Mouse (Mus musculus) lung, embryonic 14.5 days (tissue): ENCODE measurements around the gene Prkag1. TPM values are rescaled to one million over a fixed set of nuclear protein-coding genes. Genes with fewer than 3 reads are reported as not detected.

Experiments used
- ATAC-seq: fragments of 200-750 bp; cut with Nextera tagmentation; 2 replicates; pipeline ENCODE4 v1.8.0; 2017; ENCODE audit warnings: mild to moderate bottlenecking, moderate TSS enrichment, moderate library complexity; ENCODE audit not compliant: insufficient read depth
- DNase-seq: peaks from one replicate; pipeline ENCODE4 v3.0.0-alpha.2; 2015
- H3K27ac ChIP-seq: fragments of 300-500 bp; sonication (generic); 2 replicates; pipeline ENCODE4 v1.5.1; 2014; ENCODE audit warnings: low read depth, mild to moderate bottlenecking, moderate library complexity
- H3K27me3 ChIP-seq: fragments of 300-500 bp; sonication (generic); 2 replicates; pipeline ENCODE4 v1.6.1; 2014; ENCODE audit warnings: low read length, control low read depth; ENCODE audit not compliant: insufficient read depth
- H3K36me3 ChIP-seq: fragments of 300-500 bp; sonication (generic); 2 replicates; pipeline ENCODE4 v1.6.1; 2014; ENCODE audit warnings: control low read depth; ENCODE audit not compliant: insufficient read depth
- H3K4me1 ChIP-seq: fragments of 300-500 bp; sonication (generic); 2 replicates; pipeline ENCODE4 v1.6.1; 2014; ENCODE audit warnings: antibody characterized with exemption, control low read depth; ENCODE audit not compliant: insufficient read depth
- H3K4me2 ChIP-seq: fragments of 300-500 bp; sonication (generic); 2 replicates; pipeline ENCODE4 v1.6.1; 2014; ENCODE audit warnings: mild to moderate bottlenecking
- H3K4me3 ChIP-seq: fragments of 300-500 bp; sonication (generic); 2 replicates; pipeline ENCODE4 v1.5.1; 2014; ENCODE audit warnings: low read depth, low read length
- H3K9ac ChIP-seq: fragments of 300-500 bp; sonication (generic); 2 replicates; pipeline ENCODE4 v1.6.1; 2014
- H3K9me3 ChIP-seq: fragments of 300-500 bp; sonication (generic); 2 replicates; pipeline ENCODE4 v1.6.1; 2016; ENCODE audit warnings: low read depth, low read length, control low read depth
- CTCF ChIP-seq: IDR thresholded peaks from 2 replicates; pipeline ENCODE4 v1.5.1; 2016; ENCODE audit warnings: antibody characterized with exemption, low read depth
- WGBS: fragments of 180-500 bp; shearing (Covaris S2); extraction: QIAGEN DNeasy Blood & Tissue Kit; methylation state at CpG from one replicate; pipeline ENCODE4 v1.1.7; 2014; 5-methylcytosine and 5-hydroxymethylcytosine counted together
- polyA plus RNA-seq: library from polyadenylated mRNA; unstranded; fragments of >200 nt; fragmentation: Nextera tagmentation; extraction: Ambion mirVana; gene quantifications from 2 replicates; pipeline ENCODE4 v1.2.1, GENCODE M21; 2014

The Prkag1 gene
- polyA plus RNA-seq, 1 experiment from 2014 or later = 93.4 TPM

DNA sequence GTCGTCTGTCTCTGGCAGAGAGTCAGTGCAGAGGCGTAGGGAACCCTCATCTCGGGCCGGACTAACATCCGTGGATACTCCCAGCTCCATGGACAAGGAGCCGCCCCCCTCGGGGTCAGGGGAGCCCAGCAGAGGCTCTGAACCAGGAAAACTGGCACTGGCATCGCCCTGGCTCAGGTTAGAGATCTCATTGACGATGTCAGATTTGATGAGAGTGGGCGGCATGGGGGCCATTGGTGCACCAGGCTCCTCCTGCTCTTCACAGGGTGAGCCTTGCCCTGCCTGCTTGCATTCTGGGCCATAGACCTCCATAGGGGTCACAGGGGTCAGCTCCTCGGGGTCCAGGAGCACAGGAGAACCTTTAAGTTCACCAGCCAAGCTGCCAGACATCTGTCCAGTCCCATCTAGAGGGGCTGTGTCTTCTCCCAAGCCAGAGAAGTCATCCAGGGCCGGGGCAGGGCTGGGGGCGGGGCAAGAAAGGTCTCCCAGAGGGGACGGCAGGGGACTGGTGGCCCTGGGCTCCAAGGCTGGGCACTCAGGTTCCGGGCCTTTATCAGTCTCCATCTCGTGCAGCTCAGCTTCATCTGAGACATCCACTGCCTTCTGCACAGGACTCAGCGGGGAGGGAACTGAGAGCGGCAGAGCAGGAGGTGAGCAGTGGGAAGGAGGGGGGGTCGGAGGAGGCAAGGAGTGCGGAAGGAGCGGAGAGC lies 30.5 kb upstream of the Prkag1 start:
- no peak for ATAC-seq
- peaks cover 98% of the 10 kb centered on the region for H3K36me3 ChIP-seq
- 84% methylated on average over 21 of the region's 21 CpGs for whole genome bisulfite sequencing

DNA sequence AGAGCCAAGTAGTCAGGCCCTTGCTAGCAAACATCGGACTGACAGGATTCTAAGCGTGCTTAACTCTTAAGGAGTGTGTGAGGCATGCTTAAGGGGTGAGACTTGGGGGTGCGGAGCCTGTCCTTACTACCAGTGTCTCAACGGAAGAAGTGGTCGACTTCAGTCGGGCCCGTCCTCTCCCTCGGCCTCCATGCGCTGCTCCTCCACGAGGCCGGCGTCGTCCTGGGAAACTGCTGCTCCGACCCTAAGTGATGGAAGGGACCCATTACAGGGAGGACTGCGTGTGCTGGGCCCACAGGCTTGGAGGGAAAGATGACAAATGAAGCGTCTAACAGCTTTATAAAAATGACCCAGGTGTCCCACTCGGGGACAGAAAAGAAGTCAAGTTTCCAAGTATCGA lies 29.6 kb upstream of the Prkag1 start:
- Histone ChIP-seq H3K9me3 (no peaks in the 10 kb centered on the region), H3K27me3 (no peaks in the 10 kb centered on the region), H3K9ac (no peak overlapping the region), H3K4me3 (no peak overlapping the region), H3K27ac (no peak overlapping the region), H3K4me1 (no peaks in the 10 kb centered on the region), H3K4me2 (no peak overlapping the region), H3K36me3 (peaks cover 100% of the 10 kb centered on the region)
- no peak for TF ChIP-seq CTCF
- DNase-seq = no peak
- ATAC-seq = no peak
- 88% methylated on average over 18 of the region's 18 CpGs for WGBS

More for the DNA sequence above, 30.5 kb upstream of the Prkag1 start:
- Histone ChIP-seq H3K9ac (no peak overlapping the region), H3K4me2 (no peak overlapping the region), H3K9me3 (no peaks in the 10 kb centered on the region), H3K4me3 (no peak overlapping the region), H3K4me1 (no peaks in the 10 kb centered on the region), H3K27me3 (no peaks in the 10 kb centered on the region), H3K27ac (no peak overlapping the region)
- DNase-seq = no peak
- no peak for TF ChIP-seq CTCF

GRCm38 (mm10) chr15:98859319-98860043 lies 28.2 kb upstream of the Prkag1 start:
- H3K9me3 ChIP-seq = no peaks in the 10 kb centered on the region
- no peaks in the 10 kb centered on the region for H3K4me1 ChIP-seq
- H3K4me2 ChIP-seq = no peak overlapping the region
- H3K4me3 ChIP-seq = no peak overlapping the region
- H3K9ac ChIP-seq = no peak overlapping the region
- no peak for TF ChIP-seq CTCF
- 74% methylated on average over 9 of the region's 9 CpGs for WGBS
- no peak for DNase-seq
- no peak for ATAC-seq
- peaks cover 100% of the 10 kb centered on the region for H3K36me3 ChIP-seq
- no peak overlapping the region for H3K27ac ChIP-seq
- H3K27me3 ChIP-seq = no peaks in the 10 kb centered on the region

DNA sequence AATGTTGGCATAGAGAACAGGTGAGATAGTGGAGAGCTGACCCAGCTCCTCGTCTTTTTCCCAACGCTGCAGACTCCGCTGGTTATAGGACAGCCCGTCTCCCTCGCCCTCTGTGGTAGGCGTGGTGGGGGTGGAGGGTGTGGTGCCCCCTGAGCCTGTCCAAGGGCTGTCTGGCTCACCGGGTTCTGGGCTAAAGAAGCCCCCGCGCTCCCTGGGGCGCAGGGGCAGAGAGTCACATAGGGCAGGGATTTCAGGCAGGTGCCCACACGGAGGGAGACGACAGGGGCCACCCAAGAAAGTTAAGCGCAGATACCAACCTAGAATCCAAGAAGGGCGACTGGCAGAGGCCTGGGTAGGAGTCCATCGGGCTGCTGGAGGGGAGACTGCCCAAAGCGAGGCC lies 22.9 kb upstream of the Prkag1 start:
- ATAC-seq = no peak
- WGBS = 91% methylated on average over 16 of the region's 16 CpGs
- no peak for TF ChIP-seq CTCF

DNA sequence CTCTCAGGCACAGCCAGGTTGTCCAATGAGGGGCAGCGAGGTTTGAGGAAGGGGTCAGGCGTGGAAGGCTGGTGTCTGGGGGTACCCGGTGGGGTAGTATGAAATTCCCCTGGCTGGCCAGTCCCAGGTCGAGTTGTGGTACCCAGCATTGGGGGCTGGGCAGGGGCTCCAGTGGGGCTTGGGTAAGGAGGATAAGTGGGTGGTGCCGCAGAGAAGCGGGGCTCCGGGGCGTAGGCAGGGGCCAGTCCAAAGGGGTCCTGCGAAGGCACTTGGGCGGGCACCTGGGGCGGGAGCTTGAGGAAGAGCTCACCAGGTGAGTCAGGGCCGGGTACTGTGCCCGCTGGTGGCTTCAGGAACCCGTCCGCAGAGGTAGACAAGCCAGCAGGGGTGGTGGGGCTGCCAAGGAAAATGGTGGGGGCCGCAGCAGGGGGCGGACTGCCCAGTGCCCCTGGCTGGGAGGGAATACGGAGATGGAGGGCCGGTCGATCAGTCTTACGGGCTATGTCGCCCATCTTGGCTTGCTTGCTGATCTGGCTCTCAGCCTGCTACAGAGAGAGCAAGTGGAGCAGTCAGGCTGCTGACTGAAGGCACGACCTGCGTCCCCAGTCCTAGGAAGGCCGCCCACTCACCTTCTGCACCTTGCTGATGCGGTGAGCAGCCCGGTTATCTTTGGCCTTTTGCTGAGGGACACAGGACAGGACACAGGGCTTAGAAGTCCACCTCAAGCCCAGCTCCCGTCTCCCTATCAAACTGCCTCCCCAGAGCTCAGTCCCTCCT lies 22.0 kb upstream of the Prkag1 start:
- Histone ChIP-seq H3K27ac (no peak overlapping the region), H3K27me3 (no peaks in the 10 kb centered on the region), H3K4me3 (no peak overlapping the region), H3K36me3 (peaks cover 100% of the 10 kb centered on the region), H3K9ac (no peak overlapping the region), H3K4me1 (no peaks in the 10 kb centered on the region), H3K9me3 (no peaks in the 10 kb centered on the region), H3K4me2 (no peak overlapping the region)
- 90% methylated on average over 28 of the region's 28 CpGs for WGBS
- ATAC-seq (no peak), DNase-seq (no peak)
- TF ChIP-seq CTCF = no peak

More for the DNA sequence above, 22.9 kb upstream of the Prkag1 start:
- no peak overlapping the region for H3K4me3 ChIP-seq
- no peak for DNase-seq
- H3K4me1 ChIP-seq = no peaks in the 10 kb centered on the region
- peaks cover 100% of the 10 kb centered on the region for H3K36me3 ChIP-seq
- H3K27ac ChIP-seq = no peak overlapping the region
- H3K9me3 ChIP-seq = no peaks in the 10 kb centered on the region
- no peak overlapping the region for H3K9ac ChIP-seq
- H3K4me2 ChIP-seq = no peak overlapping the region
- no peaks in the 10 kb centered on the region for H3K27me3 ChIP-seq

DNA sequence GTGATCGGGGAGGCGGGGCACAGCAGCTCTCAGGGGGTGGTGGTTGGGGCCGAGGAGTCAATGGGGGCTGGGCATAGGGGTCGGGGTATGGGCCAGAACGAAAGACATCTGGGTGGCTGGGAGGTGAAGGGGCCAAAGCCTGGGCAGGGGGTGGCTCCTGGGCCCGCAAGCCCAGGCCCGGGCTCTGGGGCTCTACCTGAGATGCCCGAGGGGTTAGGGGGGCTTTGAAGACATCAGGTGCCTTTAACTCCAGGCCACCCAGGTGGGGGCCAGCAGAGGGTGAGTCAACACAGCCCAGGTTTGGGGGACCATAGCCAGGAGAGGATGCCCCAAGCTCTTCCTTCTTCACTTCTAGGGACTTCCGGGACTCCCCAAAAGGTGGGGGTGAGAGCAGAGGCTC lies 21.4 kb upstream of the Prkag1 start:
- Histone ChIP-seq H3K4me3 (no peak overlapping the region), H3K4me2 (no peak overlapping the region), H3K4me1 (no peaks in the 10 kb centered on the region), H3K27ac (no peak overlapping the region), H3K27me3 (no peaks in the 10 kb centered on the region), H3K9me3 (no peaks in the 10 kb centered on the region), H3K9ac (no peak overlapping the region), H3K36me3 (peaks cover 100% of the 10 kb centered on the region)
- DNase-seq (no peak), ATAC-seq (no peak)
- TF ChIP-seq CTCF = no peak
- 86% methylated on average over 9 of the region's 9 CpGs for WGBS

DNA sequence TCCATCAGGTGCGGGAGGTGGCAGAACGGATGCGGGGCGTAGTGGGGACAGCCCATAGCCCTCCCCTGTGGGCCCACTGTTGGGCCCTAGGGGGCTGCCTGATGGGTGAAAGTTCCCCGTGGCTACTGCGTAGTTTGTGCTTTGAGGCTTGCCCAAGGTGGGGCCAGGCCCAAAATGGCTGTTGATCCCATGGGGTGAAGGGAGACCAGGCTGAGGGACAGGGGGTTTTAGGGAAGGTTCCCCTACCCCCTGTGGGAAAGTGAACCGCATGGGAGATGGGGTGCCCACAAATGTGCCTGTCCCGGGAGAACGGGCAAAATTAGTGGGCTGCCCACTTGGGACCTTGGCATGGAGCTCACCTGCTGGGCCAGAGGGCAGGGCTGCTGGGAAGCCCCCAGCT lies 20.8 kb upstream of the Prkag1 start:
- no peak overlapping the region for H3K9ac ChIP-seq
- no peak overlapping the region for H3K4me2 ChIP-seq
- no peaks in the 10 kb centered on the region for H3K27me3 ChIP-seq
- ATAC-seq (no peak), DNase-seq (no peak)
- H3K9me3 ChIP-seq = no peaks in the 10 kb centered on the region
- no peak overlapping the region for H3K27ac ChIP-seq
- no peak for TF ChIP-seq CTCF
- H3K4me1 ChIP-seq = no peaks in the 10 kb centered on the region
- peaks cover 100% of the 10 kb centered on the region for H3K36me3 ChIP-seq
- WGBS = 91% methylated on average over 9 of the region's 9 CpGs
- no peak overlapping the region for H3K4me3 ChIP-seq
